35 mouse cellular contexts compared by ENCODE assay signal in genomic region chr10:79222214-79222613, GRCm38 (mm10). TPM values are rescaled to one million over a fixed set of nuclear protein-coding genes. Genes with fewer than 3 reads are reported as not detected.
DNase-seq lines count a peak whose midpoint lies in the region; ATAC-seq and TF ChIP-seq lines count a peak whose summit lies in the region.
"Had no signal": no experiment of that assay in that cellular context is flagged by ENCODE, and none has a peak within 500 bp of the region (broad histone marks: within the 10 kb centered on the region; RNA-seq: fewer than 3 reads in every experiment).

No protein-coding gene starts in this region.

- peak; percentile 55 for DNase-seq in heart, adult 11 months
- no peak for DNase-seq in heart, postnatal 4 days
- peak; percentile 49 for DNase-seq in ES-CJ7 (ENCODE audit: low read depth, low spot score)
- DNase-seq in brain, embryonic 14.5 days (ENCODE audit: low read depth) = peak; percentile 0
- no peak for DNase-seq in hindbrain, embryonic 11.5 days (ENCODE audit: low spot score)
- no peak for DNase-seq in cerebellum, adult 18-20 months
- no peak for DNase-seq in c-Kit-positive CD71-positive TER-119-positive erythroid progenitor cells, embryonic 14.5 days (ENCODE audit: low spot score)
- DNase-seq: adrenal gland, postnatal 10 days; adrenal gland, postnatal 36 days; B cell, adult 2 months; cerebellum, adult 11-12 months; cerebellum, adult 9-10 months; cerebellum, postnatal 14 days; forebrain, postnatal 0 days; gastrocnemius, postnatal 25 days; kidney, adult 18-20 months had no signal

- no peaks in the 10 kb centered on the region for H3K4me1 ChIP-seq in hindbrain, embryonic 11.5 days (replicated peaks; ENCODE audit: control insufficient read depth, insufficient read depth, low read length)
- H3K4me1 ChIP-seq: hindbrain, embryonic 10.5 days had no signal

- H3K4me3 ChIP-seq in hindbrain, embryonic 11.5 days (ENCODE audit: low read depth, low read length) = no peak overlapping the region
- H3K4me3 ChIP-seq: hindbrain, embryonic 10.5 days had no signal

- no peak for TF ChIP-seq POLR2A in brain, embryonic 14.5 days (IDR thresholded peaks at IDR 0.05; ENCODE audit: borderline replicate concordance, extremely low read depth, insufficient read depth, insufficient read length, poor library complexity, severe bottlenecking)

- no peak overlapping the region for H3K4me2 ChIP-seq in hindbrain, embryonic 11.5 days (replicated peaks; ENCODE audit: low read depth, low read length)
- H3K4me2 ChIP-seq: heart, embryonic 11.5 days; hindbrain, embryonic 14.5 days had no signal

- no peak overlapping the region for H3K27ac ChIP-seq in hindbrain, embryonic 11.5 days (ENCODE audit: low read depth, low read length)
- H3K27ac ChIP-seq: hindbrain, embryonic 10.5 days; hindbrain, embryonic 14.5 days; hindbrain, postnatal 0 days had no signal

- H3K9me3 ChIP-seq in hindbrain, embryonic 11.5 days (ENCODE audit: control insufficient read depth, low read length) = no peaks in the 10 kb centered on the region
- H3K9me3 ChIP-seq: hindbrain, embryonic 10.5 days had no signal

- H3K27me3 ChIP-seq in hindbrain, embryonic 11.5 days (ENCODE audit: control insufficient read depth, insufficient read depth, low read length) = no peaks in the 10 kb centered on the region

- TF ChIP-seq CTCF in brain, embryonic 14.5 days (IDR thresholded peaks at IDR 0.05; ENCODE audit: borderline replicate concordance, extremely low read depth, insufficient read depth, insufficient read length) = no peak

- WGBS in hindbrain, embryonic 11.5 days = 82% methylated on average over 7 of the region's 7 CpGs

- ATAC-seq in hindbrain, embryonic 11.5 days (ENCODE audit: low FRiP score) = no peak
- ATAC-seq: forebrain, embryonic 14.5 days; forebrain, postnatal 0 days; hindbrain, postnatal 0 days; inflammation-experienced regulatory T-cells, adult 6 months; intestine, embryonic 16.5 days had no signal

- H3K9ac ChIP-seq in hindbrain, embryonic 11.5 days (ENCODE audit: low read depth, low read length) = no peak overlapping the region
- H3K9ac ChIP-seq: forebrain, postnatal 0 days; hindbrain, embryonic 14.5 days had no signal

- H3K36me3 ChIP-seq in hindbrain, embryonic 11.5 days (ENCODE audit: control insufficient read depth, insufficient read depth, low read length) = no peaks in the 10 kb centered on the region
- H3K36me3 ChIP-seq: hindbrain, embryonic 10.5 days had no signal

RNA-seq across cellular contexts. Expression of gene Vmn2r81, which starts 25.3 kb away (rescaled TPM):
- total RNA-seq in heart, postnatal 4 days (2021) = not detected
- polyA plus RNA-seq in brain, embryonic 14.5 days (2012; rRNA removed) = not detected in 2 replicates
- polyA plus RNA-seq in hindbrain, embryonic 11.5 days (2014; fragmentation: Nextera tagmentation; extraction: Ambion mirVana) = not detected in 2 replicates
- total RNA-seq: adrenal gland, adult 18-20 months; adrenal gland, postnatal 10 days; adrenal gland, postnatal 36 days; forebrain, postnatal 0 days; gastrocnemius, adult 8-10 months; gastrocnemius, postnatal 25 days; granulocyte monocyte progenitor cell, adult 5-6 weeks; heart, adult 8-10 months; heart, postnatal 25 days; hindbrain, postnatal 0 days; MEL had no signal
- polyA plus RNA-seq: embryonic facial prominence, embryonic 11.5 days; embryonic facial prominence, embryonic 14.5 days; forebrain, embryonic 11.5 days; forebrain, embryonic 14.5 days; forebrain, postnatal 0 days; frontal cortex, adult 2 months; heart, embryonic 11.5 days; heart, embryonic 14.5 days; heart, postnatal 0 days; hindbrain, embryonic 10.5 days; hindbrain, embryonic 14.5 days; hindbrain, postnatal 0 days; inflammation-experienced regulatory T-cells, adult 6 months; intestine, embryonic 16.5 days had no signal

Comparison
In these comparisons a context has a peak if more than half of its experiments do, and no peak if none do; other contexts are left out.
1. DNase-seq: peak in heart, adult 11 months (single experiment), ES-CJ7 (single experiment) and brain, embryonic 14.5 days (single experiment); none in heart, postnatal 4 days (single experiment), hindbrain, embryonic 11.5 days (single experiment), cerebellum, adult 18-20 months (0 of 2) and c-Kit-positive CD71-positive TER-119-positive erythroid progenitor cells, embryonic 14.5 days (single experiment).